Mouse (Mus musculus) limb, embryonic 14.5 days (tissue): ENCODE measurements around the gene Rdh8. TPM values are rescaled to one million over a fixed set of nuclear protein-coding genes. Genes with fewer than 3 reads are reported as not detected.

Experiments used
- ATAC-seq: fragments of 200-750 bp; cut with Nextera tagmentation; 2 replicates; pipeline ENCODE4 v1.8.0; 2017; ENCODE audit warnings: low read depth, moderate number of reproducible peaks, moderate TSS enrichment; ENCODE audit not compliant: low FRiP score
- DNase-seq: peaks from one replicate; pipeline ENCODE4 v3.0.0-alpha.2; 2015; ENCODE audit warnings: low spot score
- H3K27ac ChIP-seq: fragments of 300-500 bp; sonication (generic); replicated peaks from 2 replicates; pipeline ENCODE4 v1.5.1; 2014; ENCODE audit warnings: low read depth, mild to moderate bottlenecking, low read length, moderate library complexity, mixed read lengths
- H3K27me3 ChIP-seq: fragments of 300-500 bp; sonication (generic); 2 replicates; pipeline ENCODE4 v1.6.1; 2014; ENCODE audit warnings: low read length, mixed read lengths; ENCODE audit not compliant: control insufficient read depth, insufficient read depth
- H3K36me3 ChIP-seq: fragments of 300-500 bp; sonication (generic); 2 replicates; pipeline ENCODE4 v1.6.1; 2014; ENCODE audit warnings: mild to moderate bottlenecking, low read length, moderate library complexity, mixed read lengths; ENCODE audit not compliant: control insufficient read depth, insufficient read depth
- H3K4me1 ChIP-seq: fragments of 300-500 bp; sonication (generic); 2 replicates; pipeline ENCODE4 v1.6.1; 2014; ENCODE audit warnings: antibody characterized with exemption, low read length, mixed read lengths; ENCODE audit not compliant: control insufficient read depth, insufficient read depth
- H3K4me2 ChIP-seq: fragments of 300-500 bp; sonication (generic); replicated peaks from 2 replicates; pipeline ENCODE4 v1.6.1; 2014; ENCODE audit warnings: low read depth, mild to moderate bottlenecking, low read length, moderate library complexity; ENCODE audit not compliant: severe bottlenecking
- H3K4me3 ChIP-seq: fragments of 300-500 bp; sonication (generic); replicated peaks from 2 replicates; pipeline ENCODE4 v1.5.1; 2014; ENCODE audit warnings: low read length
- H3K9ac ChIP-seq: fragments of 300-500 bp; sonication (generic); 2 replicates; pipeline ENCODE4 v1.6.1; 2014; ENCODE audit warnings: mild to moderate bottlenecking, low read depth, low read length, moderate library complexity; ENCODE audit not compliant: severe bottlenecking
- H3K9me3 ChIP-seq: fragments of 300-500 bp; sonication (generic); 2 replicates; pipeline ENCODE4 v1.6.1; 2016; ENCODE audit warnings: low read length; ENCODE audit not compliant: control insufficient read depth
- POLR2A ChIP-seq: fragments of 200-500 bp; IDR thresholded peaks from 2 replicates; pipeline ENCODE4 v1.8.0; 2012; ENCODE audit warnings: inconsistent platforms, mild to moderate bottlenecking, moderate library complexity, borderline replicate concordance; ENCODE audit not compliant: insufficient read depth, insufficient read length; ENCODE audit errors: extremely low read depth
- WGBS: fragments of 180-500 bp; shearing (Covaris S2); extraction: QIAGEN DNeasy Blood & Tissue Kit; methylation state at CpG from one replicate; pipeline ENCODE4 v1.1.7; 2014; 5-methylcytosine and 5-hydroxymethylcytosine counted together
- polyA plus RNA-seq, 2 experiments: library from polyadenylated mRNA; depleted of rRNA in 1 of 2; stranded (reverse) in 1 of 2; unstranded in 1 of 2; fragments of >200 nt; fragmentation: Nextera tagmentation in 1 of 2; extraction: Ambion mirVana in 1 of 2; gene quantifications; 2 replicates each; pipeline versions ENCODE4 v1.2.1 to v1.2.3; 2012 to 2014

The Rdh8 gene
- polyA plus RNA-seq, 2 experiments = not detected

DNA sequence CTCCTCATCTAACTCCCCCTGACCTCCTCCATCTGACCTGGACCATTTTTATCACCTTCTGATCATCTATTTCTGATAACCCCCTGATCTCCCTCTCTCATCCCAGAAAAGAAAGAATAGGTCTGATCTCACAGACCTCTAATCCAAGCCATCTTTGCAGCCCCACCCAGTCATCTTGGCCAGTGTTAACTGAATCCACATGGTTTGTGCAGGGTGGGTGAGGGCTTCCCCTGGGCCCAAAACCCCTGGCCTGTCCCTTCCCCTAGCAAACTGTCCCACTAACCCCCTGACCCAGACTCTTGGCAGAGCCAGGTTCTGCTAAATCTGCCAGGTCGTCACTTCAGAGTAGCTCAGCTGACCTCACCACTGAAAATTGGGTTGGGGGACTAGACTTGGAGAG lies 7.5 kb upstream of the Rdh8 start:
- no peak overlapping the region for H3K4me3 ChIP-seq
- H3K9me3 ChIP-seq = no peaks in the 10 kb centered on the region
- no peak for TF ChIP-seq POLR2A
- H3K27ac ChIP-seq = no peak overlapping the region
- H3K27me3 ChIP-seq = no peaks in the 10 kb centered on the region
- H3K9ac ChIP-seq = no peak overlapping the region
- H3K36me3 ChIP-seq = no peaks in the 10 kb centered on the region
- no peak for ATAC-seq
- H3K4me1 ChIP-seq = 0 out of 2 replicates have a peak, but pooled peaks cover 3% of the 10 kb centered on the region
- DNase-seq = no peak
- 67% methylated on average over 1 of the region's 1 CpGs for WGBS
- no peak overlapping the region for H3K4me2 ChIP-seq

- Histone ChIP-seq H3K9ac (no peak overlapping the region), H3K9me3 (no peaks in the 10 kb centered on the region), H3K36me3 (no peaks in the 10 kb centered on the region), H3K27me3 (no peaks in the 10 kb centered on the region), H3K4me1 (0 out of 2 replicates have a peak, but pooled peaks cover 3% of the 10 kb centered on the region), H3K4me3 (no peak overlapping the region), H3K27ac (no peak overlapping the region), H3K4me2 (no peak overlapping the region; the same call in 1 of the 2 replicates)
- TF ChIP-seq POLR2A = no peak
- ATAC-seq (no peak), DNase-seq (peak; percentile 16)
- WGBS = 16% methylated on average over 19 of the region's 19 CpGs
These were observed 5.6 kb upstream of the Rdh8 start for GRCm38 (mm10) chr9:20812537-20813271.

GRCm38 (mm10) chr9:20814521-20815272 lies 3.6 kb upstream of the Rdh8 start, which contains the start of gene Col5a3:
TSS of gene Col5a3 (minus strand) at chr9:20815067.
- ATAC-seq (peak; percentile 68), DNase-seq (peak; percentile 40)
- no peak within 1 kb of the TSS for H3K9ac ChIP-seq
- peak within 1 kb of the TSS; percentile 37 for H3K4me2 ChIP-seq
- H3K9me3 ChIP-seq = no peaks in the 10 kb centered on the region
- H3K4me3 ChIP-seq = 0 out of 2 replicates have a peak within 1 kb of the TSS, but pooled peaks have one; percentile 11
- H3K36me3 ChIP-seq = no peaks in the 10 kb centered on the region
- no peak for TF ChIP-seq POLR2A
- 5% methylated on average over 26 of the region's 29 CpGs for whole genome bisulfite sequencing
- H3K27me3 ChIP-seq = no peaks in the 10 kb centered on the region
- H3K27ac ChIP-seq = no peak within 1 kb of the TSS
- 0 out of 2 replicates have a peak, but pooled peaks cover 3% of the 10 kb centered on the region for H3K4me1 ChIP-seq

GRCm38 (mm10) chr9:20820001-20820400 lies 1.7 kb downstream of the Rdh8 start:
- no peak for ATAC-seq
- no peak overlapping the region for H3K9ac ChIP-seq
- H3K4me3 ChIP-seq = no peak overlapping the region
- H3K4me2 ChIP-seq = no peak overlapping the region
- 77% methylated on average over 5 of the region's 5 CpGs for WGBS
- no peak for DNase-seq
- no peaks in the 10 kb centered on the region for H3K4me1 ChIP-seq
- no peaks in the 10 kb centered on the region for H3K36me3 ChIP-seq
- H3K9me3 ChIP-seq = no peaks in the 10 kb centered on the region
- no peak for TF ChIP-seq POLR2A
- no peaks in the 10 kb centered on the region for H3K27me3 ChIP-seq
- no peak overlapping the region for H3K27ac ChIP-seq

DNA sequence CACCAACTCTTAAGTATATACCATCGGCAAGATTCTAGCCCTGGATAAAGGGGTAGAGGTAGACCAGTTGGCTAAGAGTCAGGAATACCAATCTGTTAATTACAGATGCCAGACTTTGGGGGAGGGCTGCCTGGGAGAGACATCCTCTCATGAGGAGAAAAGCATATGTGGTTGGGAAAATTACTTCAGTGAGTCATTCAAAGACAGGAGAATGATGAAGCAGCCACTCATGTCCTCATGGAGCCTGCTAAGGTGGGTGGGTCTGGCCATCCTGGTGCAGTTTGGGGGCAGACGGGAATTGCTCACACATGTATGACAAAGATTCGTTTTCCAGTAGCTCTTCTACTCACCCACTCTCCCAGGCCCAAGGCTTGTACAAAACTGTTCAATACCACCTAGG lies 4.5 kb downstream of the Rdh8 start:
- H3K36me3 ChIP-seq = no peaks in the 10 kb centered on the region
- no peaks in the 10 kb centered on the region for H3K4me1 ChIP-seq
- no peak overlapping the region for H3K4me3 ChIP-seq
- ATAC-seq (no peak), DNase-seq (no peak)
- no peak overlapping the region for H3K4me2 ChIP-seq
- WGBS = 80% methylated on average over 3 of the region's 3 CpGs
- H3K9me3 ChIP-seq = no peaks in the 10 kb centered on the region
- no peak for TF ChIP-seq POLR2A
- H3K27ac ChIP-seq = no peak overlapping the region
- no peaks in the 10 kb centered on the region for H3K27me3 ChIP-seq
- H3K9ac ChIP-seq = no peak overlapping the region
